Mouse (Mus musculus): Measurements from ENCODE around the gene Cyb561. TPM values are rescaled to one million over a fixed set of nuclear protein-coding genes. Genes with fewer than 3 reads are reported as not detected.

Gene Cyb561
- total and polyA plus RNA-seq, 3 experiments, result 8.2 to 17.0 (median 8.5) TPM

- no peak overlapping the region for H3K4me3 ChIP-seq
- no peaks in the 10 kb centered on the region for H3K27me3 ChIP-seq (ENCODE audit: control insufficient read depth, insufficient read depth, low read length)
- H3K79me2 ChIP-seq (replicated peaks; ENCODE audit: control insufficient read depth, insufficient read depth, low read length), result no peaks in the 10 kb centered on the region
- no peak for DNase-seq
- intact Hi-C loops (cut with DNase I), result loop anchor here (10.0 kb wide), 1 partner anchor 325 kb away; no protein-coding TSS in a partner anchor
- H3K27ac ChIP-seq, result no peak overlapping the region
- no peak for TF ChIP-seq CTCF (IDR thresholded peaks at IDR 0.05)
- no peak for TF ChIP-seq POLR2A (IDR thresholded peaks at IDR 0.05; ENCODE audit: insufficient read depth, low read depth, low read length)
- TF ChIP-seq EP300 (IDR thresholded peaks at IDR 0.05; ENCODE audit: insufficient read depth, low read depth, low read length), result no peak
- 66% methylated on average over 3 of the region's 3 CpGs for WGBS
- no peaks in the 10 kb centered on the region for H3K4me1 ChIP-seq (ENCODE audit: control insufficient read depth, insufficient read depth, low read length)
- no peak overlapping the region for H3K9ac ChIP-seq (ENCODE audit: low read depth, low read length)
- no peaks in the 10 kb centered on the region for H3K36me3 ChIP-seq (ENCODE audit: control insufficient read depth, insufficient read depth, low read length)
These were observed 32.9 kb downstream of the Cyb561 start for GRCm38 (mm10) chr11:105920098-105920785.

GRCm38 (mm10) chr11:105913580-105913979, 39.6 kb downstream of the Cyb561 start:
- Histone ChIP-seq H3K79me2 (replicated peaks; ENCODE audit: control insufficient read depth, insufficient read depth, low read length) (no peaks in the 10 kb centered on the region), H3K9ac (ENCODE audit: low read depth, low read length) (no peak overlapping the region), H3K36me3 (ENCODE audit: control insufficient read depth, insufficient read depth, low read length) (peaks cover 2% of the 10 kb centered on the region; the same call in 1 of the 2 replicates), H3K27ac (no peak overlapping the region), H3K4me3 (no peak overlapping the region), H3K4me1 (ENCODE audit: control insufficient read depth, insufficient read depth, low read length) (no peaks in the 10 kb centered on the region), H3K27me3 (ENCODE audit: control insufficient read depth, insufficient read depth, low read length) (no peaks in the 10 kb centered on the region)
- TF ChIP-seq POLR2A (IDR thresholded peaks at IDR 0.05; ENCODE audit: insufficient read depth, low read depth, low read length), result no peak
- no peak for TF ChIP-seq CTCF (IDR thresholded peaks at IDR 0.05)
- no peak for TF ChIP-seq EP300 (IDR thresholded peaks at IDR 0.05; ENCODE audit: insufficient read depth, low read depth, low read length)
- DNase-seq, result no peak
- 79% methylated on average over 5 of the region's 5 CpGs for WGBS
- intact Hi-C loops (cut with DNase I), result loop anchor here (5.0 kb wide), 4 partner anchors 321 to 1146 kb away; no protein-coding TSS in a partner anchor

GRCm38 (mm10) chr11:105911592-105912375, 41.4 kb downstream of the Cyb561 start:
- Histone ChIP-seq H3K79me2 (replicated peaks; ENCODE audit: control insufficient read depth, insufficient read depth, low read length) (no peaks in the 10 kb centered on the region), H3K9ac (ENCODE audit: low read depth, low read length) (no peak overlapping the region), H3K36me3 (ENCODE audit: control insufficient read depth, insufficient read depth, low read length) (peaks cover 2% of the 10 kb centered on the region; the same call in 1 of the 2 replicates), H3K27ac (no peak overlapping the region), H3K27me3 (ENCODE audit: control insufficient read depth, insufficient read depth, low read length) (no peaks in the 10 kb centered on the region), H3K4me3 (no peak overlapping the region), H3K4me1 (ENCODE audit: control insufficient read depth, insufficient read depth, low read length) (no peaks in the 10 kb centered on the region)
- TF ChIP-seq EP300 (IDR thresholded peaks at IDR 0.05; ENCODE audit: insufficient read depth, low read depth, low read length), result 0 out of 2 replicates have a peak, but pooled peaks have one; percentile 28
- peak; percentile 93 for TF ChIP-seq CTCF (IDR thresholded peaks at IDR 0.05)
- TF ChIP-seq POLR2A (IDR thresholded peaks at IDR 0.05; ENCODE audit: insufficient read depth, low read depth, low read length), result no peak
- DNase-seq, result peak; percentile 61
- WGBS, result 21% methylated on average over 4 of the region's 4 CpGs
- intact Hi-C loops (cut with DNase I), result loop anchor here (1.0 to 5.0 kb wide), 6 partner anchors 225 to 1144 kb away; no protein-coding TSS in a partner anchor

- H3K36me3 ChIP-seq (ENCODE audit: control insufficient read depth, insufficient read depth, low read length), result peaks cover 2% of the 10 kb centered on the region; the same call in 1 of the 2 replicates
These were observed 42.0 kb downstream of the Cyb561 start for GRCm38 (mm10) chr11:105911149-105911548.

DNA sequence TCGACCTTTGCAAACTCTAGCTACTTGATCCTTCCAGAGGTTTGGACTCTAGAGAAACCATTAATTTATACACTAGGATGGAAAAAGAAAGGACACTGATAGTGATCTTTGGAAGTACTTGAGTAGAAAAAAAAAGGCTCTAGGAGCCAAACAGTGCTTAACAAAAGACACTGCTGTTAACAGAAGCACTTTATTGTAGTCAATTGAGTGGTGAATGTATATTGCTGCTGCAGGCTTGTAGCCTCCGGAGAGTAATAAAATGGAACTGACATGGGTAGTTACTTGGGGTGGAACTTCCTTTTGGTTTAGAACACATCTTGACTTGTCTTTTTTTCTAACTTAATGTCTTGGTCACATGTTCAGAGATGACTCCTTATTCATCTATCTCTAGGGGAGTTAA, 43.5 kb downstream of the Cyb561 start:
- H3K36me3 ChIP-seq (ENCODE audit: control insufficient read depth, insufficient read depth, low read length), result peaks cover 2% of the 10 kb centered on the region; the same call in 1 of the 2 replicates
- no peak overlapping the region for H3K4me3 ChIP-seq
- H3K4me1 ChIP-seq (ENCODE audit: control insufficient read depth, insufficient read depth, low read length), result peaks cover 2% of the 10 kb centered on the region
- no peaks in the 10 kb centered on the region for H3K79me2 ChIP-seq (replicated peaks; ENCODE audit: control insufficient read depth, insufficient read depth, low read length)
- no peak overlapping the region for H3K27ac ChIP-seq
- no peak overlapping the region for H3K9ac ChIP-seq (ENCODE audit: low read depth, low read length)
- DNase-seq, result no peak
- TF ChIP-seq CTCF (IDR thresholded peaks at IDR 0.05), result no peak
- no peak for TF ChIP-seq EP300 (IDR thresholded peaks at IDR 0.05; ENCODE audit: insufficient read depth, low read depth, low read length)
- intact Hi-C loops (cut with DNase I), result loop anchor here (2.0 to 5.0 kb wide), 5 partner anchors 223 to 1142 kb away; no protein-coding TSS in a partner anchor
- H3K27me3 ChIP-seq (ENCODE audit: control insufficient read depth, insufficient read depth, low read length), result no peaks in the 10 kb centered on the region
- WGBS, result 75% methylated on average over 2 of the region's 2 CpGs

More at GRCm38 (mm10) chr11:105911149-105911548, 42.0 kb downstream of the Cyb561 start:
- no peak for TF ChIP-seq CTCF (IDR thresholded peaks at IDR 0.05)
- TF ChIP-seq POLR2A (IDR thresholded peaks at IDR 0.05; ENCODE audit: insufficient read depth, low read depth, low read length), result no peak
- no peak for TF ChIP-seq EP300 (IDR thresholded peaks at IDR 0.05; ENCODE audit: insufficient read depth, low read depth, low read length)
- no peaks in the 10 kb centered on the region for H3K79me2 ChIP-seq (replicated peaks; ENCODE audit: control insufficient read depth, insufficient read depth, low read length)
- intact Hi-C loops (cut with DNase I), result loop anchor here (1.0 to 5.0 kb wide), 6 partner anchors 224 to 1144 kb away; no protein-coding TSS in a partner anchor
- no peaks in the 10 kb centered on the region for H3K4me1 ChIP-seq (ENCODE audit: control insufficient read depth, insufficient read depth, low read length)
- no peak for DNase-seq
- H3K27me3 ChIP-seq (ENCODE audit: control insufficient read depth, insufficient read depth, low read length), result no peaks in the 10 kb centered on the region
- no peak overlapping the region for H3K27ac ChIP-seq
- no peak overlapping the region for H3K9ac ChIP-seq (ENCODE audit: low read depth, low read length)
- no peak overlapping the region for H3K4me3 ChIP-seq

Data from heart, adult 2 months (tissue).